Mouse (Mus musculus) layer of hippocampus, adult 2 months (tissue): Measurements from ENCODE around the gene Eddm3b. TPM values are rescaled to one million over a fixed set of nuclear protein-coding genes. Genes with fewer than 3 reads are reported as not detected.
"Not testable (repeated sequence)": the region's sequence is repeated elsewhere in the genome, so short reads cannot be mapped to it uniquely, and the experiment has no call there.

Experiments
- DNase-seq, 2 experiments: peaks; one replicate each; pipeline ENCODE4 v3.0.0; 2022; ENCODE audit warnings: low spot score in 2 of 2
- H3K27ac ChIP-seq: fragments of 200-600 bp; 2 replicates; pipeline ENCODE4 v1.8.1; 2022
- H3K4me3 ChIP-seq: fragments of 200-600 bp; 2 replicates; pipeline ENCODE4 v1.8.1; 2022; ENCODE audit warnings: mild to moderate bottlenecking
- CTCF ChIP-seq: fragments of 200-600 bp; conservative IDR thresholded peaks from 2 replicates; pipeline ENCODE4 v1.8.1; 2022; ENCODE audit warnings: antibody characterized with exemption, mild to moderate bottlenecking, moderate library complexity
- total RNA-seq, 2 experiments: library from RNA; stranded (reverse); gene quantifications; 2 replicates each; pipeline ENCODE4 v1.2.3; 2021

Eddm3b gene
- total RNA-seq, 2 experiments from 2014 or later: not detected

- no peak for TF ChIP-seq CTCF
- no peak overlapping the region for H3K4me3 ChIP-seq
- H3K27ac ChIP-seq: no peak overlapping the region
- no peak for DNase-seq
Measured at GRCm38 (mm10) chr14:51157072-51157471, 42.8 kb downstream of the Eddm3b start.

- not testable (repeated sequence) for H3K4me3 ChIP-seq
- peak; percentile 57 to 66 for DNase-seq
- peak within 1 kb of the TSS; percentile 53; the same call in 1 of the 2 replicates for H3K27ac ChIP-seq
Measured at GRCm38 (mm10) chr14:51161976-51162375, 47.8 kb downstream of the Eddm3b start, which contains the start of gene Rnase2b. Rnase2b (plus strand) TSS chr14:51162260.

- DNase-seq, H3K27ac ChIP-seq: not testable (repeated sequence)
Measured at GRCm38 (mm10) chr14:51163323-51163722, 49.1 kb downstream of the Eddm3b start.

GRCm38 (mm10) chr14:51165435-51165834, 51.2 kb downstream of the Eddm3b start:
- H3K27ac ChIP-seq: no peak overlapping the region
- no peak overlapping the region for H3K4me3 ChIP-seq
- no peak for DNase-seq
- TF ChIP-seq CTCF: no peak

More at GRCm38 (mm10) chr14:51163323-51163722, 49.1 kb downstream of the Eddm3b start:
- not testable (repeated sequence) for H3K4me3 ChIP-seq

GRCm38 (mm10) chr14:51166068-51166467, 51.8 kb downstream of the Eddm3b start:
- no peak for DNase-seq
- Histone ChIP-seq H3K4me3 (no peak overlapping the region), H3K27ac (no peak overlapping the region)
- no peak for TF ChIP-seq CTCF

Other genes with a start within 250 kb of the Eddm3b start
- 1 to 10 TPM; 2.4 to 3.2 TPM for gene Tep1, start 243.9 kb upstream of the Eddm3b start, total RNA-seq
- 1 to 10 TPM; 5.4 to 5.9 TPM for gene Klhl33, start 216.9 kb upstream of the Eddm3b start, total RNA-seq
- 10 to 100 TPM; 35.0 to 36.0 TPM for gene Osgep, start 189.5 kb upstream of the Eddm3b start, total RNA-seq
- gene Apex1, start 189.5 kb upstream of the Eddm3b start, total RNA-seq: 10 to 100 TPM; 70.3 to 73.4 TPM
- gene Pip4p1, start 183.6 kb upstream of the Eddm3b start, total RNA-seq: 10 to 100 TPM; 92.9 to 95.6 TPM
- 10 to 100 TPM; 14.0 to 17.1 TPM for gene Pnp, start 183.3 kb upstream of the Eddm3b start, total RNA-seq
- 10 to 100 TPM in 1 of 2 experiments, 1 to 10 TPM in 1; 5.2 to 12.0 TPM for gene Gm49342, start 169.9 kb upstream of the Eddm3b start, total RNA-seq
- 1 to 10 TPM in 1 of 2 experiments, under 1 TPM in 1; 0.83 to 1.1 TPM for gene Pnp2, start 158.4 kb upstream of the Eddm3b start, total RNA-seq
- not detected for gene Rnase10, start 106.7 kb upstream of the Eddm3b start, total RNA-seq
- gene Rnase9, start 72.6 kb upstream of the Eddm3b start, total RNA-seq: not detected
- not detected for gene Rnase11, start 64.3 kb upstream of the Eddm3b start, total RNA-seq
- gene Rnase12, start 56.8 kb upstream of the Eddm3b start, total RNA-seq: not detected
- not detected for gene Olfr750, start 40.0 kb upstream of the Eddm3b start, total RNA-seq
- 10 to 100 TPM; 15.0 to 18.0 TPM for gene Rnase4, start 23.3 kb upstream of the Eddm3b start, total RNA-seq
- gene Ang, start 23.3 kb upstream of the Eddm3b start, total RNA-seq: 1 to 10 TPM; 3.5 to 4.8 TPM
- not detected for gene Rnase6, start 9.5 kb downstream of the Eddm3b start, total RNA-seq
- 1 to 10 TPM; 3.4 to 4.8 TPM for gene Rnase1, start 32.4 kb downstream of the Eddm3b start, total RNA-seq
- gene Rnase2b, start 47.8 kb downstream of the Eddm3b start, total RNA-seq: under 1 TPM in 1 of 2 experiments, not detected in 1; 0.51 TPM
- not detected for gene Ang2, start 84.7 kb downstream of the Eddm3b start, total RNA-seq
- gene Ear14, start 89.0 kb downstream of the Eddm3b start, total RNA-seq: not detected
- gene Rnase2a, start 141.7 kb downstream of the Eddm3b start, total RNA-seq: not detected
- gene Gm7247, start 247.3 kb downstream of the Eddm3b start, total RNA-seq: not detected